Mouse (Mus musculus): Measurements from ENCODE around the gene Ntf3. TPM values are rescaled to one million over a fixed set of nuclear protein-coding genes. Genes with fewer than 3 reads are reported as not detected.

Gene Ntf3
- 1 to 10 TPM; 1.5 to 1.8 TPM for total RNA-seq (2021)
- long read RNA-seq, experiment 1: 0 reads
- long read RNA-seq, experiment 2: 0 reads

DNA sequence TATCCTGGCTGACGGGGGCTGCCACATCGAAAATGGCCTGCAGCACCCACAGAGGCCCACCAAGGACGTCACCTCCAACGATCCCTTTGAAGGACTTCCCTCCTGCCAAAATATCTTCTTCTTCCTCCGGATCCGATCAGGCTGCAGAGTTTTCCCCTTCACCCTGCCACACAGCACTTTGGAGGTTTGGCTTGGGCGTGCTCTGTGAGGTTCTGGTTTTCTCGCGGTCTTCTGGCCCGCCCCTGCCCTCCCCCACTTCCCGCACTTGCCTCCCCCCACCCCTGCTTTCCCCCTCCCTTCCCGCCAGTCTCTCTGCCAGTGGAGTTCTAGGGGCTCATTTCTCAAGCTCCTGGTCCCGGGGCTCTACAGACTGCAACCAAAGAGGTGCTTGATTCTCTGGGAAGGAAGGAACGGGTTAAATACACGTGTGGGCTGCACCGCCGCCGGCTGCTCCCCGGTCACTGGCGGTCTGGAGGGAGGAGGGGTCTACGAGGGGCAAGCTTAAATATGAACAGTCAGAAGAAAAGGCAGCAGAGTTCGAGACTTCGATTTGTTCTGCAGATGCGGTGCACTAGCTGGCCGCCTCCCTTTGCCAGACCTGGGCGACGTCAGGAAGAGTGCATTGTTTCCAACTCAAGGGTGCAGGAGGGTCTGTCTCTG, at the start of gene Ntf3:
Ntf3 (minus strand) TSS at position 363 of the 660 bp plus-strand sequence.
- DNase-seq (ENCODE audit: low spot score): peak; percentile 22

DNA sequence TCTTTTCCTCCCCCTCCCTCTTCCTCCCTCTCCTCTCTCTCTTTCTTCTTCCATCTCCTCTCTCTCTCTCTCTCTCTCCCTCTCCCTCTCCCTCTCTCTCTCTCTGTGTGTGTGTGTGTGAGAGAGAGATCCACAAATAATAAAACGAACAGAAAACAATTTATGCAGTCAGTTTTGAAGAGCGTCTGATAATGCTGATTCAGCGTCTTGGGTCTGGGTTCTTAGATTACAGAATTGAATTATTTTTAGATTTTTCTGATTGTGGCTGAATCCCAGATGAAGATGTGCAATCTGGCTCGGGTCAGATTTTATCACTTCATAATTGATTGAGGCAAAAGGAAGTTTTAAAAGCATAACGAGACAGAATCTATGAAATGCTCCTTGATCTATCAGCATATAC, 46.6 kb upstream of the Ntf3 start:
- DNase-seq (ENCODE audit: low spot score): no peak

DNA sequence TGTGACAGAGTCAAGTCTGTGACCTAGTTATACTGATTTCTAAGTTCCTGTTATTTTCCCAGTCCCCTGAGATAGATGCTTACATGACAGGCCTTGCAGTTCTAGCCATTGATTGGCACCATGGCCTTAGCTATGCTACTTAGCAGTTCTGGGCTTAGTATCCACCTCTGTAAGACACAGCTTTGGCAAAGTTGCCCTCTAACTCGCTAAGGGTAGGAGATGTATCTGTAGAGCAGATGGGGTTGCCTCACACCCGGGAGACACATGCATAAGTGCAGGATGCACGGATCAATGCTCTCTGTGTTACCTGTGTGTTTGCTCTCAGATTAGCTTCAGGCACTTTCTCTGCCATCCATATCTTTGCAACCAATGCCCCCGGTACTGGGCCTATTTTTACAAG, 36.7 kb upstream of the Ntf3 start:
- DNase-seq (ENCODE audit: low spot score): no peak

DNA sequence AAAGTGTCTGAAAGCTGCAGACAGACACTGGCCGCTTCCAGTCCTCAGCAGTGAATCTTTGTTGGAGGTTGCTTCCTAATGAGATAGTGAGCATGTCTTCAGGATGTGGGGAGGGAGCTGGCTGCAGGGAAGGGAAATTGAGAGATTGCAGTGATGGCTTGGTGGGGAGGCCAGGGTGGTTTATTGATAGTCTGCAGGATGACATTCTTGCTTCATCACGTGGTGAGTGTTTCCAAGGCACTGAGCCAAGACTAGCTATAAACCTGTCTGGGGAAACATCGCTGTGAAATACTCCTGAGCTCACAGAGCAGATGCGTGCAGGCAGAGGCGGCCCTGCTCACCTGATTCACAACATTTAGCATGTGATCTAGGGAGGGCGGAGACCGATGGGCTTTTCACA, 36.2 kb upstream of the Ntf3 start:
- no peak for DNase-seq (ENCODE audit: low spot score)

DNA sequence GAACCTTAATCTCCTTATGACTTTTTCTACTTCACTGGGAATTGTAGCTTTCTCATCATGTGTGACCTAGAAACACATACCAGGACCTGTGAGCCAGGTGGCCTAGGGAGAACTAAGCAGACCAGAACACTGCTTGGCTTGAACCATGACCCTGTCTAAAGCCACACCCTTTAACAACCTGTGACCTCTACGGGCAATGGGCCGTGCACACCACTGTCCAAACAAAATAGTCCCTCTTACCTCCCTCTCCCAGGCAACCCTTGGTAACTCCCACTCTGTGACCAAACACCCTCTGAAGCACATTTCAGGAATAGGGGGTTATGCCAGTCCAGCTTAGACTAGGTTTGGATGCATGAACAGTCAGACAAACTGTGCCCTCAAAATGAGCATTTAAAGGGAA, 35.0 kb upstream of the Ntf3 start:
- DNase-seq (ENCODE audit: low spot score): no peak

DNA sequence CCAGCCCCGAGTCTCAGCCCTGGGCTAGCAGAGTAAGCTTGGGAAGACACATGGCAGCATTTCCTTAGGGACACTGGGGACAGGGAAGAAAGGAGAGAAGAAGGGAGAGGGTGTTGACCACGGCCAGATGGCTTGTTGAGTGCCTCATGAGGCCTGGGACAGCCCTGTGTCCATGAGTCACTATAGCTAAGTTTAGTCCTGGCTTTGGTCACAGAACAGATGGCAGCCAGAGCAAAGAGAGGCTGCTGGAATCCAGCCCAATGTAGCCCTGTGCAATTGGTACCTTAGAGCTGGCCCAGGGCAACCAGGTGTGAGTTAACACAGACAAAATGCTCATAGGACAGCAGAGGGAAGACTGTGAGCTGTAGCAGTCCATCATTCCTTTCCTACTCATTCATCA, 33.2 kb upstream of the Ntf3 start:
- DNase-seq (ENCODE audit: low spot score): no peak

DNA sequence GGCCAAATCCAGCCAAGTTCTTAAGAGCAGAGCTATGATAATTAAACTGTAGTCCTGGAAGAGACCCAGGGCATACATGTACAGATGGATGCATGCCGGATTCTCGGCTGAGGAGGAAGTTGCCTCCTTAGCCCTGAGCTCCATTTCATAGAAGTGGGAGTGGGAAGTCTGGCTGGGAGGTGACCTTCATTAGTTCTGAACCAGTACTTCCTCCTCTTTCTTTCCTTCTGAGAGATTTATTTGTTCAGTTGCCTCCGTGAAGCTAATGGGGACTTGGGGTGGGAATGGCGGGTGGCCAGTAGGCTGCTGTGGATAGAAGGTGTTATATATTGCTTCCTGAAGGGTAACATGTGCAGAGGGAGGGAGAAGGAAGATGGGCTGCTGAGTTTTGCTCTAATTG, 28.1 kb upstream of the Ntf3 start:
- DNase-seq (ENCODE audit: low spot score): no peak

DNA sequence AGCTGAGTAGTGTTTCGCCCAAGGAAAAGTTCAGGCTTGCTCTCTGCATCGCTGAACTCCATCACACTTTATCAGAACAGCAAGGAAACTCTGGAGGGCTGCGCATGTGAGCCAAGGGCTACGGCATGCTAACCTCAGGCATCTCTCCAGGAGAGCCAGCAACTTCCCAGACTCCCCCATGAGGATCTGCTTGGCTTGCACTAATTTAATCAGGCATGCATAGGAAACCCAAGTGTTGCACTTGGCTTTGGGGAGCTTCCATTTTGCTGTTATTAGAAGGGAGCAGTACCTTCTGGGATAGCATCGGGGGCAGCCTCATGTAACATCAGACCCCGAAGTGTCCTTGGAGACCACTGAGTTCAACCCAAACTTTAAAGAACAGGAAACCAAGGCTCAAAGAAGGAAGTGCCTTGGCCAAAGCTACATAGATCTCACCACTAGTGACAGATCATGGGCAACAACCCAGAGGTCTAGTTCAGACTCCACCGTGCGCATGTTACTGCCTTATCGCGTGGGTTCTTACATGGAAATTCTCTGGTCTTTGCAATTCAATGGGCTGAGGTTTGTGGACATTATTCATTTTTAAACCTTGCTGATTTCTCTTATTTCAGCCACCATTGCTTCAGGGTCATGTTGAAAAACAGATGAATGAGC, 23.6 kb upstream of the Ntf3 start:
- no peak for DNase-seq (ENCODE audit: low spot score)

DNA sequence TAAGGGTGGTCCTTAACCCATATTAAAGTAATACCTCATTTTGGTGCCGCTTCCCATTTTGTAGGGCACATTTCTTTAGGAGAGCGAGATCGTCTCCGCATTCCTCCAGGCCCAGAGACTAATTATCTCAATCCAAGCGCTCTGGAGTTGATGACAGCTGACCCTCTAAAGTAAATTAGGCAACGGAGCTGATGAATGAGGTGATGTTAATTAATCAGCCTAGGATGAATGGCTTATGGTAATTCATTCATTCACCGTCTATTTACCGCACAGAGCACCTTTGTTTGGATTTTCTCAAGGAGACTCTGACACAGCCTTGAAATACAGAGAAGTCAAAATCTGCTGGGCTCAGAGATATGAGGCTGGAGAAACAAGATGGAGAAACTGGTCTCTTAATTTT, 20.7 kb upstream of the Ntf3 start:
- no peak for DNase-seq (ENCODE audit: low spot score)

DNA sequence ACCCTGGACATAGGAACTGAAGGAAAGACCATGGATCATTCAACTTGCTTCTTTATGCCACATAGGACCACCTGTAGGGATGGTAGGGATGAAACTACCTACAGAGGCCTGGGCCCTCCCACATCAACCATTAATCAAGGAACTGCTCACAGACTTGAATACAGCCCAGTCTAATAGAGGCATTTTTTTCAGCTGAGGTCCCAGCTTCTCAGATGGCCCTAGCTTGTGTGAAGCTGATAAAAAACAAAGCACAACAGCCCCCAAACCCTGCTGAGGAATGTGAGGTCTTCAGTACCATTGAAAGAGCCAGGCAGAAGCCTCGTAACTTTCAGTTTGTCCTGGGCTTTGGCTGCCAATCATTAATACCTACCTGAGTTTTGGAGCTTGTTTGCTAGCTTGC, 19.4 kb upstream of the Ntf3 start:
- DNase-seq (ENCODE audit: low spot score): no peak

DNA sequence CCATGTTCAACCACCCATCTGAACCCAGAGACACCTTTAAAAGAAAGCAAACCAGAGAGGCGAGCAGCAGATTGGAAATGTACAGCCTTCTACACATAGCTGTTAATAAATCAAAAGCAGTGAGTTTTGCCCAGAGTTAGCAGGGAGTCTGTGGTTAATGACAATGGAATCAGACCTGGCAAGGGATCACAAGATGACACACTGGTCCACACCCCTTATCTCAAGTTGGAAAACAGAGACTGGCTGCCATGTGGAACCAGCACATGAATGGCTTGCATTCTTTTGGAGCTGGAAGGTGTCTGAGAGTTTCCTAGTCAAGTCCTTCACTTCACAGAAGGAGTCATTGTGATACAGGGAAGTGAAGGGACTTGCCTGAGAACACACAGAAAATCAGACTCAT, 5.4 kb upstream of the Ntf3 start:
- DNase-seq (ENCODE audit: low spot score): no peak

DNA sequence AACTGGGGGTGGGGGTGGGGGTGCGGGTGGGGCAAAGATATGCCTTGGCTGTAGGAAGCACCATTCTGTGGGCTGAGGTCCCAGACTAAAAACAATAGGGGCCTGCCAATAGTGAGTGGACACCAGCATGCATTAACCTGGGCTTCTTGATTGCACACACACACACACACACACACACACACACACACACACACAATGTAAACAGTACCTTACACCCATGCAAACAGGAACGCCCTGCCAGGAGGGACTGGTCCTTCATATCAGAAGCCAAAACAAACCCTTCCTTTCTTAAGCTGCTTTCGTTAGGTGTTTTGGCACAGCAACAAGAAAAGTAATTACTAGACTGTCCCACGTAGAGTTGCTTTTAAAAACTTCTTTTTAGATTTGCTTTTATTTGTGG, 4.1 kb upstream of the Ntf3 start:
- no peak for DNase-seq (ENCODE audit: low spot score)

DNA sequence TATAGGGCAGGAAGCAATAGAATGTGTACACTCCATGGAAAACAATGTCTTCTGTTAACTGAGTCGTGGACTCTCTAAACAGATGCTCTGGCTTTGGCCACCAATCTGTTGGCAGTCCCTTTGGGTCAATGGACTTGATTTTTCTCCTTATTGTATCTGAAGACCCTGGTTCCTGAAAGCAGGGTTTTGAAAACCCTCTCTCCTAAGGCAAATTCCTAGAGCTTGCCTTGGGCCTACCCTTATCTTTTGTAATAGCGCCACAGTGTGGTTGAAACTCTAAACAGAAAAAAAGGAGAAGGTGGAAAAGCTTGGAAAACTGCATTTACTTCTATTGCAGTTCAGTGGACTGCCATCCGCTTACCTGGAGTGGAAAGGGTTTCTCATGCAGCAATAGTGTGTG, 1.0 kb upstream of the Ntf3 start:
- peak; percentile 55 for DNase-seq (ENCODE audit: low spot score)

DNA sequence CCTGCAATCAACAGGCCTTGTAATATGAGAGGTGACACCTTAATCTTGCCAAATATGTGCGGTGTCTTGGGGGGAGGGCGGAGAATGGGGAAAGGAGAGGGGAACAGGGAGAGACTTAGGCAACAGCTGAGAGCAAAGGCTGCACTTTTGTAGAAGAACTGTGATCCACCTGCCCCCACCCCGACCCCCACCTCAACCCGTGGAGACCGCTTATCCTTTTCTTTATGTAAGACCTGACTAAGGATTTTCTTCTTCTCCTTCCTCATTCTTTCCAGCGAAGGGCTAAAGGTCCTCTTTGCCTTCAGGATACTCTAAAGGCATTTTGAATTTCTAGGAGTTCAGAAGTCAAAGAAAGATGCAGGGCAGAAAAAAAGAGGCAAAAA, 489 bp upstream of the Ntf3 start:
- no peak for DNase-seq (ENCODE audit: low spot score)

DNA sequence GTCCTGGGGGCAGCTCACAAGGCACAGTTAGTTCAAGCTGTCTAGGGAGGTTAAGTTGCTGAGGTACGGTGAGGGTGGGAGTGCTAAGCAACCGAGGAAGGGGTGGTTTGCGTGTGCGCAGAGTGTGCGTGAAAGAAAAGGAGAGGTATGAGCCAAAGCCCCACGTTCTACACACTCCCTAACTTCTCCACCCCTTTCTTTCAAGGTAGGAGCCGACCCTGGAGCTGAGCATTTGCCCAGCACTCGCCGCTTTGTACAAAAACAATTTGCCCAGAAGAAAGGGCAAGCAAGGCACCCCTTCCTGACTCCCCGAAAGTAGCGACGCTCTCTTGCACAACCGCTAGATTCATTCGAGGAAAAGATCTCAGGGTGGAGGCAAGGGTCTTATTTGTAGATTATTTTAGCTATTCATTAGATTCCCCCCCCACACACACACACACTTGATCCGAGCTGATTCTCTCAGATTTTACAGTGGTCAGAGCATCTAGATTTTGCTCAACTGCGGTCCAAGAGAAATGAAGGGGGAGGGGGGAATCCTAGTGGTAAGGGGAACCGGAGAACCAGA, 1.0 kb downstream of the Ntf3 start:
- DNase-seq (ENCODE audit: low spot score): no peak

DNA sequence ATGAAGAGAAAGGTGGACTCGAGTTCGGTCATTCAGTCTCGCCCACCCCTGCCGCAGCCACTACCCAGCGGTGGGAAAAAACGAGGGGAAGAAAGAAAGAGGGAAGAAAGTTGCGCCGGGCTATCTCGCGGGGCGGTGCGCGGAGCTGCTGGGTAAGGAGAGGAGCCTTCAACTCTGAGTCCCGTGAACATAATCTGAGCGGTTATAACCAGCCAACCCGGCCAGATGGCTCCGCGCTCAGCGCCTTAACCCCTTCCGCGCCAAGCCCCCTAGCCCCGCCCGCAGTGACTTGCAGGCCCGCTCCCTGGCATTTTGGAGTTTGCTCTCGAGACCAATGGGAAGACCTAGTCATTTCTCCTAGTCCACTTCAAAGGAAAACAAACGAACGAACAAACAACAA, 1.9 kb downstream of the Ntf3 start:
- DNase-seq (ENCODE audit: low spot score): no peak

DNA sequence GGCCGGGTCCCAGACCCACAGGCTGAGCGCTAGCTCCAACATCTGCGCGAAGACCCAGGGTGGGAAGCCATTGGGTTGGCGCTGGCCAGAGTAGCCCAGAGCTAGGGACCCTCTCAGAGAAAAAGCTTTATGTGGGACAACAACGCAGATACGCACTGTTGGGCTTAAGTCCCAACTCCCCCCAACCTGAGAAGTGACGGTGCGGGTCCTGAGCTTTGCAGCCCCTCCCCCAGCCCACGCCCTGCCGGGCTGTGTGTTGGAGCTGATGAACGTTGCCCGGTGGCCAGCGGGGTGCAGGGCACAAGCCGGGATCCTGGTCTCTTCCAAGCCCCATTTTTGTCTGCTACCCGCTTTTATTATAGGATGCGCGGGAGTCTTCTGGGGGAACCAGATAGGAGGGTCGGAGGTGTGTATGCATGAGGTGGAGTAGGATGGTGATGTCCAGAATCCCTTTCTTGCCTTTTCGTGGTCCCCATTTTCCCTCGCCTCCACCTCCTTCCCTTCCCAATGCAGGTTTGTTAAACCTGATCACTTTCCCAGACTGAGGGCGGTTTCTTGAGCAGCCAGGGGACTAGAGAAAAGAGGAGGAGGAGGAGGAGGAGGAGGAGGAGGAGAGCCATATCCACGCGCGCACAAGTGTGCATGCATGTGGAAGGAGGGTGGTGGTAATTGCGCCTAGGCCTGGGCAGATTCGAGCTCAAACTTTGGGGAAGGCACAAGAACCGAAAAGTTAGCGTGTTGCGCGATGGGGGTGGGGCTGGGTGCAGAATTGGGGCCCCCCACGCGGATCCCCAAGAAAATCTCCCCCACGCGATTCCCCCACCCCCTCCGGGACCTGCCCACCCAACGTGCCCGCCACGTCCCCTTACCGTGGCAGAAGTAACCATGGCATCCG, 2.6 kb downstream of the Ntf3 start:
- no peak for DNase-seq (ENCODE audit: low spot score)

DNA sequence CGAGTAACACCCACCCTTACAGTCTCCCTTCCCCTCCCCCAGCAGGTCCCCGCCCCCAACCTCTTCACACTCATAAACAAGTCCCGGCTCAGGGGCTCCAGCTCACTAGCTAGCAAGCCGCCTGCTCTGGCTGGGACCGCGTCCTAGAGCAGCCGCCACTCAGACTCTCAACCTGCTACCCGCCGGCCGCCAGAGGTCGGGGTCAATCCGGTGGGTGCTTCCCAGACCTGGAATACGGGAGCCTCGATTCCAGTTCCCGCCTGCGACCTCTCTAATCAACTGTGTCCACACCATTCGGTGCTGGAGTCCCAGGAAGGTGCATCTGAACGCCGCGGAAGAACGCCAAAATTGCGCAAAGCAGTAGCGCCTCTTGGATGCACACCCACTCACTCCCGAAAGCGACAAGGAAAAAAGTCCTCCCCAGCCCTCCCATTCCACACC, 3.5 kb downstream of the Ntf3 start:
- DNase-seq (ENCODE audit: low spot score): no peak

DNA sequence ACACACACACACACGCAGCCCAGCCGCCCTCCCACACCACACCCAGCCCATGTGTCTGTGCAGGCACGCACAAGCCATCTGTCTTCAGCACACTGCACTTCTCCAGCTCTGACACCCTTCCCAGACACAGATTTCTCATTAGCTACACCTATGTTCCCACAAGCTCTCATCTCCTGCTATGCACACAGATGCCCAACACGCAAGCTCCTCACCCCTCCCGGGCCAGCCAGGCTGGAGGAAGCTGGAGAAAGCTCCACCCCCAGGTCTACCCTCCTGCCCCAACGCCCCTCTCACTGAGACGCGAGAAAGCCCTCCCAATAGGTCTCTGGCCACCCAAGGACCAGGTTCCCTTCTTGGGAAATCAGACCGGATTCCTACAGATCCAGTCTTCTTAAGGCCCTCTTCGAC, 4.4 kb downstream of the Ntf3 start:
- DNase-seq (ENCODE audit: low spot score): no peak

DNA sequence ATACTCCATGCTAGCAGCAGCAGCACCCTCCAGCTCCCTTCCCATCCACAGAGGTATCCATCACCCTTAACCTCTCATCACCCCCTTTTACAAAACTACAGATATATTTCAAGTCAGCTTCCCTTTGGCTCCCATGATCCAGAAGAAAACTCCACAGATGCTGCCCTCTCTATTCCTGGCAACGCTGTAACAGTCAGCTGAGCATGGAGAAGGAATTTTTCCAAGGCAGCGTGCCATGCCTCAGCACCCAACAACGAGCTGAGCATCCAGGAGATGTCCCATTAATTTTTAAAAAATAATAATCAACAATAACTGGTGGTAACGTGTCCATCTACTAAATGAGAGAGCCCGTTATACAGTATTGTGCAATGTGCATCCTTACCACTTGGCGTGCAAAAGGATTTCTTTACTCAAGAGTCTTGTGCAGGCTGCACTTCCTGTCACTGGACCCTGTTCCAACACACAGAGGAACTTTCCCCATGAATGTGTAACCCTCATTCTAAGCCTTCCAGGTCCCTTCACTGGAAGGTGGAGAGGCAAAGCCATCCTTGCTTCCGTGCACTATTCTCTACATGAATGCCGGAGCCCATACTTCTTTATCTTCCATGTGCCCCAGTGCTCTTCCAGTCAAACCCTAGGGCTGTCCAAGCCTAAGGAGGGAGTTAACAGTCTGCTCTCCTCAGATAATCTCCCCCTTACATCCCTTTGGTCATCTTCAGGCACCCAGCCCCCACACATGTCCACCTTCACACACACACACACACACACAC, 5.0 kb downstream of the Ntf3 start:
- DNase-seq (ENCODE audit: low spot score): no peak

DNA sequence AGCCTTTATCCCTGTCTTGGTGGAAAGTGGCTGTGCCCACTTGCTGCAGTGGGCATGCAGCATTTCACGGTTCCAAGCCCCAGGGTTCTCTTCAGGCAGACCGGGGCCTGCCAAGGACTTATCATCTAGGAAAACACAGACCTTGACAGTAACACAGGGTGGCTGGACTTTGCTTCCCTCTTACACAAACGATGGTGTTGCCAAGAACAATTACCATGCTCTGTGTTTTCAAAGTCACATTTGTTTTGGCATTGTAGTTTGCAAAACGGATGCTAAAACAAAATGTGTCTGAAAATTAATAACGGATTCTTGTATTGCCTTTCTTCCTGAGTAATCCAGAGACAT, 6.7 kb downstream of the Ntf3 start:
- DNase-seq (ENCODE audit: low spot score): no peak
